Mouse (Mus musculus) heart, embryonic 11.5 days (tissue): ENCODE measurements around the gene Zfand2a. TPM values are rescaled to one million over a fixed set of nuclear protein-coding genes. Genes with fewer than 3 reads are reported as not detected.

Experiments used
- ATAC-seq: fragments of 200-750 bp; cut with Nextera tagmentation; replicated peaks from 2 replicates; pipeline ENCODE4 v1.8.0; 2017; ENCODE audit warnings: moderate library complexity; ENCODE audit not compliant: insufficient number of reproducible peaks, low FRiP score, low TSS enrichment
- H3K27ac ChIP-seq: fragments of 300-500 bp; sonication (generic); 2 replicates; pipeline ENCODE4 v1.5.1; 2014; ENCODE audit warnings: mild to moderate bottlenecking, low read depth, low read length
- H3K27me3 ChIP-seq: fragments of 300-500 bp; sonication (generic); 2 replicates; pipeline ENCODE4 v1.6.1; 2014; ENCODE audit warnings: mild to moderate bottlenecking, low read length, mixed read lengths; ENCODE audit not compliant: control insufficient read depth, insufficient read depth
- H3K36me3 ChIP-seq: fragments of 300-500 bp; sonication (generic); 2 replicates; pipeline ENCODE4 v1.6.1; 2014; ENCODE audit warnings: mild to moderate bottlenecking, low read length, moderate library complexity, mixed read lengths; ENCODE audit not compliant: control insufficient read depth, insufficient read depth
- H3K4me1 ChIP-seq: fragments of 300-500 bp; sonication (generic); 2 replicates; pipeline ENCODE4 v1.6.1; 2014; ENCODE audit warnings: low read length; ENCODE audit not compliant: control insufficient read depth, insufficient read depth
- H3K4me2 ChIP-seq: fragments of 300-500 bp; sonication (generic); 2 replicates; pipeline ENCODE4 v1.6.1; 2014; ENCODE audit warnings: mild to moderate bottlenecking, moderate library complexity
- H3K4me3 ChIP-seq: fragments of 300-500 bp; sonication (generic); 2 replicates; pipeline ENCODE4 v1.5.1; 2014; ENCODE audit warnings: low read depth, low read length
- H3K9ac ChIP-seq: fragments of 300-500 bp; sonication (generic); 2 replicates; pipeline ENCODE4 v1.6.1; 2014; ENCODE audit warnings: mild to moderate bottlenecking, low read depth, low read length, moderate library complexity
- H3K9me3 ChIP-seq: fragments of 300-500 bp; sonication (generic); replicated peaks from 2 replicates; pipeline ENCODE4 v1.6.1; 2016; ENCODE audit warnings: low read length; ENCODE audit not compliant: control insufficient read depth
- WGBS: fragments of 180-500 bp; shearing (Covaris S2); extraction: QIAGEN DNeasy Blood & Tissue Kit; methylation state at CpG from one replicate; pipeline ENCODE4 v1.1.7; 2014; ENCODE audit not compliant: insufficient replicate concordance; 5-methylcytosine and 5-hydroxymethylcytosine counted together
- polyA plus RNA-seq: library from polyadenylated mRNA; unstranded; fragments of >200 nt; fragmentation: Nextera tagmentation; extraction: Ambion mirVana; gene quantifications from 2 replicates; pipeline ENCODE4 v1.2.1, GENCODE M21; 2014

Zfand2a gene
- polyA plus RNA-seq: 6.3 and 7.2 TPM in 2 replicates

GRCm38 (mm10) chr5:139484185-139484814 is at the start of gene Zfand2a:
TSS of gene Zfand2a (minus strand) at chr5:139484549.
- no peaks in the 10 kb centered on the region for H3K27me3 ChIP-seq
- H3K27ac ChIP-seq: 0 out of 2 replicates have a peak within 1 kb of the TSS, but pooled peaks have one; percentile 46
- no peaks in the 10 kb centered on the region for H3K9me3 ChIP-seq
- peak; percentile 97 for ATAC-seq
- peak within 1 kb of the TSS; percentile 90 for H3K4me3 ChIP-seq
- peak within 1 kb of the TSS; percentile 84 for H3K9ac ChIP-seq
- H3K4me2 ChIP-seq: peak within 1 kb of the TSS; percentile 95
- H3K36me3 ChIP-seq: peaks cover 8% of the 10 kb centered on the region; the same call in 1 of the 2 replicates
- H3K4me1 ChIP-seq: peaks cover 7% of the 10 kb centered on the region; the same call in 1 of the 2 replicates
- WGBS: 1% methylated on average over 42 of the region's 42 CpGs

GRCm38 (mm10) chr5:139528851-139529250 is 44.5 kb upstream of the Zfand2a start:
- Histone ChIP-seq H3K9me3 (no peaks in the 10 kb centered on the region), H3K4me1 (no peaks in the 10 kb centered on the region), H3K4me3 (no peak overlapping the region), H3K27ac (no peak overlapping the region), H3K36me3 (no peaks in the 10 kb centered on the region), H3K27me3 (peaks cover 46% of the 10 kb centered on the region), H3K4me2 (no peak overlapping the region), H3K9ac (no peak overlapping the region)
- 65% methylated on average over 7 of the region's 7 CpGs for WGBS
- ATAC-seq: no peak

GRCm38 (mm10) chr5:139521987-139522386 is 37.6 kb upstream of the Zfand2a start:
- 64% methylated on average over 10 of the region's 10 CpGs for WGBS
- Histone ChIP-seq H3K9me3 (no peaks in the 10 kb centered on the region), H3K9ac (no peak overlapping the region), H3K4me1 (peaks cover 4% of the 10 kb centered on the region; the same call in 1 of the 2 replicates), H3K4me2 (no peak overlapping the region), H3K36me3 (no peaks in the 10 kb centered on the region), H3K27ac (no peak overlapping the region), H3K27me3 (peaks cover 3% of the 10 kb centered on the region; the same call in 1 of the 2 replicates), H3K4me3 (no peak overlapping the region)
- no peak for ATAC-seq

GRCm38 (mm10) chr5:139520069-139520834 is 35.9 kb upstream of the Zfand2a start:
- no peak for ATAC-seq
- no peak overlapping the region for H3K9ac ChIP-seq
- no peak overlapping the region for H3K4me3 ChIP-seq
- H3K9me3 ChIP-seq: no peaks in the 10 kb centered on the region
- 40% methylated on average over 14 of the region's 14 CpGs for WGBS
- peaks cover 8% of the 10 kb centered on the region for H3K27me3 ChIP-seq
- H3K4me1 ChIP-seq: peaks cover 4% of the 10 kb centered on the region; the same call in 1 of the 2 replicates
- H3K27ac ChIP-seq: 0 out of 2 replicates have a peak overlapping the region, but pooled peaks have one; percentile 4
- H3K4me2 ChIP-seq: peak overlapping the region; percentile 22; the same call in 1 of the 2 replicates
- no peaks in the 10 kb centered on the region for H3K36me3 ChIP-seq

- ATAC-seq: no peak
- Histone ChIP-seq H3K27ac (no peak overlapping the region), H3K4me3 (no peak overlapping the region), H3K9ac (no peak overlapping the region), H3K27me3 (peaks cover 10% of the 10 kb centered on the region), H3K4me1 (peaks cover 4% of the 10 kb centered on the region; the same call in 1 of the 2 replicates), H3K4me2 (no peak overlapping the region), H3K9me3 (0 out of 2 replicates have a peak, but pooled peaks cover 3% of the 10 kb centered on the region), H3K36me3 (no peaks in the 10 kb centered on the region)
- WGBS: 35% methylated on average over 11 of the region's 11 CpGs
Observed at GRCm38 (mm10) chr5:139516281-139516680, 31.9 kb upstream of the Zfand2a start.

- 81% methylated on average over 4 of the region's 4 CpGs for WGBS
- no peak overlapping the region for H3K9ac ChIP-seq
- no peak overlapping the region for H3K4me3 ChIP-seq
- 0 out of 2 replicates have a peak, but pooled peaks cover 3% of the 10 kb centered on the region for H3K9me3 ChIP-seq
- no peak overlapping the region for H3K27ac ChIP-seq
- H3K4me2 ChIP-seq: no peak overlapping the region
- ATAC-seq: no peak
- H3K36me3 ChIP-seq: no peaks in the 10 kb centered on the region
- no peaks in the 10 kb centered on the region for H3K4me1 ChIP-seq
- H3K27me3 ChIP-seq: peaks cover 28% of the 10 kb centered on the region
Observed at GRCm38 (mm10) chr5:139512201-139512600, 27.9 kb upstream of the Zfand2a start.

GRCm38 (mm10) chr5:139510682-139511366 is 26.5 kb upstream of the Zfand2a start:
- Histone ChIP-seq H3K9ac (no peak overlapping the region), H3K4me1 (no peaks in the 10 kb centered on the region), H3K27me3 (peaks cover 23% of the 10 kb centered on the region), H3K4me2 (no peak overlapping the region), H3K27ac (no peak overlapping the region), H3K9me3 (0 out of 2 replicates have a peak, but pooled peaks cover 3% of the 10 kb centered on the region), H3K4me3 (no peak overlapping the region), H3K36me3 (no peaks in the 10 kb centered on the region)
- WGBS: 16% methylated on average over 17 of the region's 17 CpGs
- no peak for ATAC-seq

GRCm38 (mm10) chr5:139506207-139506606 is 21.9 kb upstream of the Zfand2a start:
- H3K4me1 ChIP-seq: no peaks in the 10 kb centered on the region
- WGBS: 14% methylated on average over 5 of the region's 5 CpGs
- no peak overlapping the region for H3K9ac ChIP-seq
- H3K4me2 ChIP-seq: no peak overlapping the region
- H3K9me3 ChIP-seq: no peaks in the 10 kb centered on the region
- peaks cover 32% of the 10 kb centered on the region for H3K27me3 ChIP-seq
- no peak overlapping the region for H3K4me3 ChIP-seq
- no peak for ATAC-seq
- H3K27ac ChIP-seq: no peak overlapping the region
- no peaks in the 10 kb centered on the region for H3K36me3 ChIP-seq
